27 mouse cellular contexts compared by ENCODE assay signal in genomic region chr8:82840415-82840814, GRCm38 (mm10). TPM values are rescaled to one million over a fixed set of nuclear protein-coding genes. Genes with fewer than 3 reads are reported as not detected.
A peak's percentile ranks its signal among the peaks of the same experiment; 100 is the strongest.
DNase-seq lines count a peak whose midpoint lies in the region; ATAC-seq lines count a peak whose summit lies in the region.
"Had no signal": no experiment of that assay in that cellular context is flagged by ENCODE, and none has a peak within 500 bp of the region (broad histone marks: within the 10 kb centered on the region; RNA-seq: fewer than 3 reads in every experiment).

No protein-coding gene starts in this region.

- H3K27me3 ChIP-seq in midbrain, embryonic 11.5 days (ENCODE audit: control insufficient read depth, insufficient read depth, low read length) = no peaks in the 10 kb centered on the region
- no peaks in the 10 kb centered on the region for H3K27me3 ChIP-seq in midbrain, embryonic 16.5 days (ENCODE audit: control insufficient read depth, insufficient read depth, low read depth, low read length)
- H3K27me3 ChIP-seq: embryonic facial prominence, embryonic 12.5 days; embryonic facial prominence, embryonic 15.5 days; forebrain, embryonic 12.5 days; forebrain, embryonic 15.5 days; heart, embryonic 13.5 days; Patski had no signal

- WGBS in midbrain, embryonic 11.5 days = 88% methylated on average over 3 of the region's 3 CpGs
- 79% methylated on average over 3 of the region's 3 CpGs for WGBS in midbrain, embryonic 16.5 days

- peak; percentile 27; the same call in 1 of the 2 replicates for ATAC-seq in midbrain, embryonic 11.5 days (ENCODE audit: low FRiP score)
- ATAC-seq in midbrain, embryonic 16.5 days = no peak; the same call in 1 of the 2 replicates
- ATAC-seq: CD4-positive, CD25-positive, alpha-beta regulatory T cell, adult 4 months; forebrain, embryonic 15.5 days; hindbrain, postnatal 0 days; inflammation-experienced regulatory T-cells, adult 6 months; intestine, embryonic 16.5 days; Patski had no signal

- no peak overlapping the region for H3K4me3 ChIP-seq in midbrain, embryonic 11.5 days (ENCODE audit: low read depth, low read length)
- no peak overlapping the region for H3K4me3 ChIP-seq in midbrain, embryonic 16.5 days (ENCODE audit: low read depth, low read length)
- H3K4me3 ChIP-seq in brown adipose tissue, adult 24 weeks (ENCODE audit: insufficient read depth, low read depth, low read length) = no peak overlapping the region
- H3K4me3 ChIP-seq: embryonic facial prominence, embryonic 12.5 days; embryonic facial prominence, embryonic 15.5 days; forebrain, embryonic 12.5 days; forebrain, embryonic 15.5 days; heart, embryonic 13.5 days had no signal

- intact Hi-C loops in gastrocnemius, postnatal 36 days (cut with DNase I) = no loop called here

- no peaks in the 10 kb centered on the region for H3K4me1 ChIP-seq in midbrain, embryonic 11.5 days (ENCODE audit: control insufficient read depth, insufficient read depth, low read length)
- peaks cover 2% of the 10 kb centered on the region; the same call in 1 of the 2 replicates for H3K4me1 ChIP-seq in midbrain, embryonic 16.5 days (ENCODE audit: control insufficient read depth, insufficient read depth, low read length)
- peaks cover 5% of the 10 kb centered on the region; the same call in 1 of the 2 replicates for H3K4me1 ChIP-seq in brown adipose tissue, adult 24 weeks (ENCODE audit: control insufficient read depth, insufficient read depth, insufficient read length, low read length)
- H3K4me1 ChIP-seq: embryonic facial prominence, embryonic 12.5 days; embryonic facial prominence, embryonic 15.5 days; forebrain, embryonic 12.5 days; forebrain, embryonic 15.5 days had no signal

- H3K9me3 ChIP-seq in midbrain, embryonic 11.5 days (ENCODE audit: control insufficient read depth, low read length) = no peaks in the 10 kb centered on the region
- no peaks in the 10 kb centered on the region for H3K9me3 ChIP-seq in midbrain, embryonic 16.5 days (replicated peaks; ENCODE audit: control insufficient read depth, low read length, poor library complexity, severe bottlenecking)
- H3K9me3 ChIP-seq: embryonic facial prominence, embryonic 12.5 days; embryonic facial prominence, embryonic 15.5 days; forebrain, embryonic 12.5 days; forebrain, embryonic 15.5 days; heart, embryonic 13.5 days had no signal

- H3K9ac ChIP-seq in midbrain, embryonic 11.5 days (ENCODE audit: low read length) = no peak overlapping the region
- H3K9ac ChIP-seq in midbrain, embryonic 16.5 days (ENCODE audit: low read depth, low read length) = no peak overlapping the region
- H3K9ac ChIP-seq: embryonic facial prominence, embryonic 12.5 days; embryonic facial prominence, embryonic 15.5 days; forebrain, embryonic 12.5 days; forebrain, embryonic 15.5 days; heart, embryonic 13.5 days; hindbrain, embryonic 14.5 days had no signal

- H3K4me2 ChIP-seq in midbrain, embryonic 11.5 days = no peak overlapping the region
- no peak overlapping the region for H3K4me2 ChIP-seq in midbrain, embryonic 16.5 days (ENCODE audit: low read length)
- H3K4me2 ChIP-seq: embryonic facial prominence, embryonic 12.5 days; embryonic facial prominence, embryonic 15.5 days; forebrain, embryonic 12.5 days; forebrain, embryonic 15.5 days; heart, embryonic 13.5 days; hindbrain, embryonic 14.5 days had no signal

- DNase-seq in gastrocnemius, adult 18-20 months (ENCODE audit: low spot score) = peak; percentile 30
- DNase-seq in gastrocnemius, postnatal 36 days = no peak
- no peak for DNase-seq in midbrain, embryonic 11.5 days (ENCODE audit: low spot score, missing footprints)
- peak; percentile 29 for DNase-seq in skeletal muscle tissue, adult 2 months (ENCODE audit: low read depth, low spot score)
- DNase-seq in layer of hippocampus, adult 11-12 months (ENCODE audit: low spot score) = no peak
- DNase-seq in spleen, postnatal 10 days (ENCODE audit: low spot score in 2 of 2) = no peak
- DNase-seq: adrenal gland, postnatal 14 days; cerebellum, adult 18-20 months; cerebellum, adult 9-10 months; cerebellum, postnatal 14 days; gastrocnemius, postnatal 10 days; heart, adult 18-20 months; heart, postnatal 4 days had no signal

- H3K27ac ChIP-seq in midbrain, embryonic 11.5 days (ENCODE audit: low read depth, low read length) = no peak overlapping the region
- no peak overlapping the region for H3K27ac ChIP-seq in midbrain, embryonic 16.5 days (ENCODE audit: low read length)
- H3K27ac ChIP-seq in brown adipose tissue, adult 24 weeks (replicated peaks; ENCODE audit: low read depth, low read length) = peak overlapping the region; percentile 75
- H3K27ac ChIP-seq: embryonic facial prominence, embryonic 12.5 days; embryonic facial prominence, embryonic 15.5 days; forebrain, embryonic 12.5 days; forebrain, embryonic 15.5 days; heart, embryonic 13.5 days; hindbrain, embryonic 14.5 days; hindbrain, postnatal 0 days had no signal

- no peaks in the 10 kb centered on the region for H3K36me3 ChIP-seq in midbrain, embryonic 11.5 days (ENCODE audit: control insufficient read depth, insufficient read depth, low read length)
- H3K36me3 ChIP-seq in midbrain, embryonic 16.5 days (ENCODE audit: control insufficient read depth, insufficient read depth, low read length) = no peaks in the 10 kb centered on the region
- H3K36me3 ChIP-seq: embryonic facial prominence, embryonic 12.5 days; embryonic facial prominence, embryonic 15.5 days; forebrain, embryonic 12.5 days; forebrain, embryonic 15.5 days; heart, embryonic 13.5 days had no signal

RNA-seq across cellular contexts. Expression of gene Rnf150, which starts 22.7 kb away (rescaled TPM):
- 10 to 100 TPM; 37.6 to 41.1 TPM for total RNA-seq in gastrocnemius, adult 18-20 months (2021)
- total RNA-seq in gastrocnemius, postnatal 36 days (2021) = 10 to 100 TPM; 19.7 to 24.2 TPM
- polyA plus RNA-seq in midbrain, embryonic 11.5 days (2014; fragmentation: Nextera tagmentation; extraction: Ambion mirVana) = 1.2 and 1.5 TPM in 2 replicates
- 2.1 and 2.3 TPM in 2 replicates for polyA plus RNA-seq in midbrain, embryonic 16.5 days (2015; fragmentation: Nextera tagmentation; extraction: Ambion mirVana)
- 13.2 and 15.8 TPM in 2 replicates for polyA plus RNA-seq in brown adipose tissue, adult 24 weeks (2012; ENCODE audit: insufficient read depth, insufficient read length, missing spikeins)
- total RNA-seq: MEL had no signal
- polyA plus RNA-seq: CD4-positive, CD25-positive, alpha-beta regulatory T cell, adult 4 months; inflammation-experienced regulatory T-cells, adult 6 months had no signal

Comparison
In these comparisons a context has a peak if more than half of its experiments do, and no peak if none do; other contexts are left out.
1. DNase-seq: peak in gastrocnemius, adult 18-20 months (single experiment) and skeletal muscle tissue, adult 2 months (single experiment); none in gastrocnemius, postnatal 36 days (0 of 2), midbrain, embryonic 11.5 days (single experiment), layer of hippocampus, adult 11-12 months (single experiment) and spleen, postnatal 10 days (0 of 2).